In the genomic region with DNA sequence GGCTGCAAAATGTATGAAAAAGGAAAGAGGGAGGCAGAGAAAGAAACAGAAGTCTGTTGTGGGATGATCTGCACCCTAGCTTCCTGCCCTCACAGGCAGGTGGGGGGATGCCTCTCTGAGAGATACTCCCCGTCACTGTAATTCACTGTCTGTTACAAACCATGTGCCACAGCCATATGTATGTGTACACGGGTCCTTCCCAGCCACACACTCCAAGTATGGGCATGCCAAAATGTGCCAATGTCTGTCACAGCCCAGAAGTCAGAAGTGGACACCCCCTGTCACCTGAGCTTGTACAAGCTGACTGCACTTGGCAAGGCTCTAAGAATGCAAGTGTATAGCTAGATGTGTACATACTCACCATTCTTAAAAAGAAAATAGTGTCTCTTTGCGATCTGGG, we compare ENCODE assay signal across 11 mouse cellular contexts. TPM values are rescaled to one million over a fixed set of nuclear protein-coding genes. Genes with fewer than 3 reads are reported as not detected.
A peak's percentile ranks its signal among the peaks of the same experiment; 100 is the strongest.
DNase-seq lines count a peak whose midpoint lies in the region; ATAC-seq and TF ChIP-seq lines count a peak whose summit lies in the region.
"Had no signal": no experiment of that assay in that cellular context is flagged by ENCODE, and none has a peak within 500 bp of the region (broad histone marks: within the 10 kb centered on the region; RNA-seq: fewer than 3 reads in every experiment).

No protein-coding gene starts in this region.

- no peak for DNase-seq in heart, postnatal 10 days
- DNase-seq in brain, embryonic 14.5 days (ENCODE audit: low read depth): peak; percentile 63
- DNase-seq in midbrain, embryonic 11.5 days (ENCODE audit: low spot score, missing footprints): no peak
- no peak for DNase-seq in embryo, embryonic 10 days (ENCODE audit: low spot score)
- no peak for DNase-seq in gastrocnemius, postnatal 4 days (ENCODE audit: low spot score in 2 of 2)
- no peak for DNase-seq in urinary bladder, postnatal 25 days (ENCODE audit: low spot score)
- DNase-seq: kidney, adult 8-10 months; thymus, postnatal 14 days had no signal

- peaks cover 10% of the 10 kb centered on the region for H3K27me3 ChIP-seq in heart, embryonic 14.5 days (ENCODE audit: control insufficient read depth, insufficient read depth, low read length)
- H3K27me3 ChIP-seq in forebrain, embryonic 16.5 days (replicated peaks; ENCODE audit: control insufficient read depth, insufficient read depth, low read length): no peaks in the 10 kb centered on the region
- H3K27me3 ChIP-seq in midbrain, embryonic 11.5 days (ENCODE audit: control insufficient read depth, insufficient read depth, low read length): peaks cover 36% of the 10 kb centered on the region

- no peak for TF ChIP-seq CTCF in brain, embryonic 14.5 days (IDR thresholded peaks at IDR 0.05; ENCODE audit: borderline replicate concordance, extremely low read depth, insufficient read depth, insufficient read length)

- H3K9me3 ChIP-seq in heart, embryonic 14.5 days (ENCODE audit: control insufficient read depth, low read length): no peaks in the 10 kb centered on the region
- no peaks in the 10 kb centered on the region for H3K9me3 ChIP-seq in forebrain, embryonic 16.5 days (ENCODE audit: control insufficient read depth, low read length)
- H3K9me3 ChIP-seq in midbrain, embryonic 11.5 days (ENCODE audit: control insufficient read depth, low read length): no peaks in the 10 kb centered on the region

- TF ChIP-seq POLR2A in brain, embryonic 14.5 days (IDR thresholded peaks at IDR 0.05; ENCODE audit: borderline replicate concordance, extremely low read depth, insufficient read depth, insufficient read length, poor library complexity, severe bottlenecking): no peak

- peak overlapping the region in 1 of 2 experiments; percentile 88; a peak in 1 of 4 replicates for H3K4me3 ChIP-seq in heart, embryonic 14.5 days (ENCODE audit: control insufficient read depth in 1 of 2, insufficient read depth in 1 of 2, low read depth in 1 of 2, low read length in 2 of 2)
- peak overlapping the region; percentile 78 for H3K4me3 ChIP-seq in forebrain, embryonic 16.5 days (replicated peaks; ENCODE audit: low read length)
- no peak overlapping the region for H3K4me3 ChIP-seq in midbrain, embryonic 11.5 days (ENCODE audit: low read depth, low read length)

- intact Hi-C loops in heart, postnatal 10 days (cut with DNase I): loop anchor here (2.0 to 5.0 kb wide), 3 partner anchors 73 to 123 kb away; no protein-coding TSS in a partner anchor

- peak overlapping the region; percentile 39 for H3K9ac ChIP-seq in heart, embryonic 14.5 days (ENCODE audit: low read length)
- H3K9ac ChIP-seq in forebrain, embryonic 16.5 days (replicated peaks; ENCODE audit: low read depth, low read length): peak overlapping the region; percentile 33
- H3K9ac ChIP-seq in midbrain, embryonic 11.5 days (ENCODE audit: low read length): no peak overlapping the region

- WGBS in heart, embryonic 14.5 days: 34% methylated on average over 3 of the region's 3 CpGs
- 29% methylated on average over 3 of the region's 3 CpGs for WGBS in forebrain, embryonic 16.5 days
- WGBS in midbrain, embryonic 11.5 days: 39% methylated on average over 3 of the region's 3 CpGs

- H3K27ac ChIP-seq in heart, embryonic 14.5 days (replicated peaks in 1 of 2; ENCODE audit: control insufficient read depth in 1 of 2, insufficient read depth in 1 of 2, low read depth in 2 of 2, low read length in 2 of 2): no peak overlapping the region
- peak overlapping the region; percentile 65 for H3K27ac ChIP-seq in forebrain, embryonic 16.5 days (ENCODE audit: low read length)
- no peak overlapping the region for H3K27ac ChIP-seq in midbrain, embryonic 11.5 days (ENCODE audit: low read depth, low read length)

- H3K4me2 ChIP-seq in heart, embryonic 14.5 days (ENCODE audit: low read length): peak overlapping the region; percentile 93
- peak overlapping the region; percentile 83 for H3K4me2 ChIP-seq in forebrain, embryonic 16.5 days (ENCODE audit: low read length)
- peak overlapping the region; percentile 23; the same call in 1 of the 2 replicates for H3K4me2 ChIP-seq in midbrain, embryonic 11.5 days

- no peak for ATAC-seq in heart, embryonic 14.5 days (ENCODE audit: insufficient number of reproducible peaks, insufficient read depth, low FRiP score, low read depth)
- ATAC-seq in forebrain, embryonic 16.5 days: no peak
- no peak for ATAC-seq in midbrain, embryonic 11.5 days (ENCODE audit: low FRiP score)
- ATAC-seq: CD4-positive, CD25-positive, alpha-beta regulatory T cell, adult 4 months had no signal

- H3K4me1 ChIP-seq in heart, embryonic 14.5 days (ENCODE audit: control insufficient read depth in 2 of 2, insufficient read depth in 2 of 2, low read length in 2 of 2): peaks cover 13 to 34% of the 10 kb centered on the region in 2 experiments; a peak in 3 of 4 replicates
- peaks cover 39% of the 10 kb centered on the region for H3K4me1 ChIP-seq in forebrain, embryonic 16.5 days (replicated peaks; ENCODE audit: control insufficient read depth, insufficient read depth, low read length)
- peaks cover 24% of the 10 kb centered on the region for H3K4me1 ChIP-seq in midbrain, embryonic 11.5 days (ENCODE audit: control insufficient read depth, insufficient read depth, low read length)

- H3K36me3 ChIP-seq in heart, embryonic 14.5 days (ENCODE audit: control insufficient read depth, insufficient read depth, low read length): no peaks in the 10 kb centered on the region
- no peaks in the 10 kb centered on the region for H3K36me3 ChIP-seq in forebrain, embryonic 16.5 days (ENCODE audit: control insufficient read depth, insufficient read depth)
- H3K36me3 ChIP-seq in midbrain, embryonic 11.5 days (ENCODE audit: control insufficient read depth, insufficient read depth, low read length): no peaks in the 10 kb centered on the region

RNA-seq across cellular contexts. Expression of a gene that starts 2.8 kb away (rescaled TPM):
- polyA plus RNA-seq in heart, embryonic 14.5 days (2014; fragmentation: Nextera tagmentation; extraction: Ambion mirVana): 9.6 and 10.6 TPM in 2 replicates
- total RNA-seq in heart, postnatal 10 days (2021): 10 to 100 TPM; 25.4 to 26.9 TPM
- 14.3 and 24.6 TPM in 2 replicates for polyA plus RNA-seq in brain, embryonic 14.5 days (2012; rRNA removed)
- 25.8 and 28.2 TPM in 2 replicates for polyA plus RNA-seq in forebrain, embryonic 16.5 days (2015; fragmentation: Nextera tagmentation; extraction: Ambion mirVana)
- 3.6 and 3.7 TPM in 2 replicates for polyA plus RNA-seq in midbrain, embryonic 11.5 days (2014; fragmentation: Nextera tagmentation; extraction: Ambion mirVana)
- total RNA-seq in gastrocnemius, postnatal 4 days (2021): 1 to 10 TPM; 7.1 to 7.9 TPM

Comparison
In these comparisons a context has a peak if more than half of its experiments do, and no peak if none do; other contexts are left out.
1. H3K4me2 ChIP-seq: peak in every context shown above with its lines; median percentile 93 in heart, embryonic 14.5 days; 83 in forebrain, embryonic 16.5 days; 23 in midbrain, embryonic 11.5 days.